Mouse (Mus musculus): Measurements from ENCODE around the gene Map3k10.

Map3k10 gene

GRCm38 (mm10) chr7:27608130-27608529 lies 66.3 kb downstream of the Map3k10 start:
- no peak for DNase-seq

GRCm38 (mm10) chr7:27607580-27607979 lies 66.8 kb downstream of the Map3k10 start:
- DNase-seq = peak; percentile 95

DNA sequence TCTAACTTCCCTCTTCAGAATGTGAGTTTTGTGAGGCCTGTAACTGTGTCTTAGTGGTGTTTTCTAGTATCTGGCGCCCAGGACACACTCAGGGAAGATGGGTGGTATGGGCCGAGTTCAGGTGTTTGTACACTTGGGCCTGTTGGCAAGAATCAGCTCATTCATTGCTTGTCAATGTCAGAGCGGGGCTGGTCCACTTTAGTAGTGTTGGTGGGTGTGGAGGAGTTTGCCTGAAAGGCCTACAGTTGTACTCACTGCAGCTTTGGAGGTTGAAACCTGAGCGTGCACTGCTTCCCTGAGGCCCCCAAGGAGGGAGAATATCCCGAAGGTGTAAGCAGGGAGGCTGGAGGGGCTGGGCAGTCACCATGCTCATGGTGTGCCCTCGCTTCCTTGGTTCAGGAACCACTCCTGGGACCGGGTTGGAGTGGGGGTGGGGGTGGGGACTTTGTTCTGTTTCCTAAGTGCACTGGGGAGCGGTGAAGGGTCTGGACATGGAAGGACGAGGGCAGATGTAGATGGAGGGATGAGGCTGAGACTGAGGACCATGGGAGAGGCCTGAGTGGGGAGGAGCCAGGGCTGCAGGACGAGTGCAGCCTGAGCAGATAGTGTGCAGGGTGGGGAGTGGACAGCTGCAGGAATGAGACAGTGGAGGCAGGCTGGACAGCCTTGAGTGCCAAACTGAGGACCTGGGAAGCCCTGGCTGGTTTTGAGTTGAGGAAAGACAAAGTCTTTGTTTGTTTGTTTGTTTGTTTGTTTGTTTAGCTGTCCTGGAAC lies 67.7 kb downstream of the Map3k10 start:
- peak; percentile 56 for DNase-seq

All from cerebellum, adult 11-12 months (tissue).